Mouse (Mus musculus) MEL (cell line): ENCODE data around the gene Slc9a7.

Source experiments
- BHLHE40 ChIP-seq: IDR thresholded peaks from 2 replicates; pipeline ENCODE4 v1.6.1; 2012; ENCODE audit warnings: low read depth, mild to moderate bottlenecking, inconsistent platforms, low read length, improper control_type of control experiment, borderline replicate concordance
- CTCF ChIP-seq, 3 experiments: IDR thresholded peaks in 2 of 3; conservative IDR thresholded peaks in 1 of 3; 2 replicates each; pipeline ENCODE4 v1.5.1; 2011 to 2012; ENCODE audit warnings: low read length in 3 of 3, low read depth in 2 of 3, mild to moderate bottlenecking in 2 of 3, improper control_type of control experiment in 1 of 3, inconsistent platforms in 1 of 3, mixed read lengths in 1 of 3, moderate library complexity in 1 of 3; ENCODE audit not compliant: control insufficient read depth in 1 of 3, insufficient read depth in 1 of 3, poor library complexity in 1 of 3, severe bottlenecking in 1 of 3
- GATA1 ChIP-seq: IDR thresholded peaks from 2 replicates; pipeline ENCODE4 v1.6.1; 2011; ENCODE audit warnings: low read depth, low read length, improper control_type of control experiment
- HCFC1 ChIP-seq: IDR thresholded peaks from 2 replicates; pipeline ENCODE4 v1.6.1; 2012; ENCODE audit warnings: low read depth, mild to moderate bottlenecking, inconsistent platforms, low read length, improper control_type of control experiment, moderate library complexity
- MAX ChIP-seq: IDR thresholded peaks from 2 replicates; pipeline ENCODE4 v1.6.1; 2011; ENCODE audit warnings: low read length, improper control_type of control experiment
- POLR2A ChIP-seq, 2 experiments: IDR thresholded peaks; 2 replicates each; pipeline ENCODE4 v1.6.1; 2011 to 2012; ENCODE audit warnings: low read length in 2 of 2, mild to moderate bottlenecking in 2 of 2, control low read depth in 1 of 2, improper control_type of control experiment in 1 of 2, low read depth in 1 of 2, moderate library complexity in 1 of 2; ENCODE audit not compliant: control insufficient read depth in 1 of 2, insufficient read depth in 1 of 2, poor library complexity in 1 of 2
- RCOR1 ChIP-seq: IDR thresholded peaks from 2 replicates; pipeline ENCODE4 v1.6.1; 2012; ENCODE audit warnings: low read depth, mild to moderate bottlenecking, inconsistent platforms, low read length, improper control_type of control experiment
- SIN3A ChIP-seq: IDR thresholded peaks from 2 replicates; pipeline ENCODE4 v1.6.1; 2012; ENCODE audit warnings: low read length, improper control_type of control experiment, inconsistent platforms
- TAL1 ChIP-seq: IDR thresholded peaks from 2 replicates; pipeline ENCODE4 v1.6.1; 2012; ENCODE audit warnings: mild to moderate bottlenecking, inconsistent platforms, low read length, moderate library complexity, mixed read lengths
- TCF12 ChIP-seq: IDR thresholded peaks from 2 replicates; pipeline ENCODE4 v1.6.1; 2014; ENCODE audit warnings: low read depth, mild to moderate bottlenecking, inconsistent platforms, low read length, improper control_type of control experiment, moderate library complexity

- no peak for TF ChIP-seq HCFC1
- TF ChIP-seq BHLHE40: no peak
- TF ChIP-seq TAL1: no peak
- TF ChIP-seq GATA1: no peak
- TF ChIP-seq RCOR1: no peak
- TF ChIP-seq MAX: no peak
- TF ChIP-seq POLR2A (IDR thresholded peaks at IDR 0.05; ENCODE audit: control insufficient read depth in 1 of 2, insufficient read depth in 1 of 2, low read depth in 1 of 2, low read length in 2 of 2, poor library complexity in 1 of 2): no peak
- no peak for TF ChIP-seq SIN3A
- no peak for TF ChIP-seq CTCF (IDR thresholded peaks at IDR 0.05 in 2 of 3, conservative IDR thresholded peaks at IDR 0.05 in 1 of 3; ENCODE audit: control insufficient read depth in 1 of 3, insufficient read depth in 1 of 3, low read depth in 2 of 3, low read length in 3 of 3, poor library complexity in 1 of 3, severe bottlenecking in 1 of 3)
- no peak for TF ChIP-seq TCF12
These were observed 422 bp upstream of the Slc9a7 start for GRCm38 (mm10) chrX:20292040-20292417.
